Mouse (Mus musculus) bone marrow macrophage, adult 2 months (primary cell): ENCODE results near the gene Lamb3.

ENCODE experiments used
- CTCF ChIP-seq: IDR thresholded peaks from 2 replicates; pipeline ENCODE4 v1.5.1; 2012; ENCODE audit warnings: low read depth, mild to moderate bottlenecking, low read length, moderate library complexity
- POLR2A ChIP-seq: IDR thresholded peaks from 2 replicates; pipeline ENCODE4 v1.6.1; 2012; ENCODE audit warnings: mild to moderate bottlenecking, low read depth, low read length, borderline replicate concordance

DNA sequence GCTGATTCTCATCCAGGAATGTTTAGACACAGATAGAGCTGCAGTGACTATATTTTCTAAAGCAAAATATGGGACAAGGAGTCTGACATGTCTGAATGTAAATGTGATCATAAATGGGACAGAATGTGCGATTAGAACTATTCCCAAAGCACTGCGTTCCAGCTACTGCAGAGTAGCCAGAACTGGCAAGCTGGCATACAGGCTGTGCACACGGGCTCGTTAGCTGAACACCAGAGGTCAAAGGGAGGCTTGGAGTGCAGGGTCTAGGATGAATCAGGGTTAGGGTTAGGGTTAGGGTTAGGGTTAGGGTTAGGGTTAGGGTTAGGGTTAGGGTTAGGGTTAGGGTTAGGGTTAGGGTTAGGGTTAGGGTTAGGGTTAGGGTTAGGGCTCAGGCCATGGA is 20.0 kb downstream of the Lamb3 start:
- no peak for TF ChIP-seq CTCF
- no peak for TF ChIP-seq POLR2A
